Mouse (Mus musculus) layer of hippocampus, adult 2 months (tissue): ENCODE data around the gene Top3a. TPM values are rescaled to one million over a fixed set of nuclear protein-coding genes. Genes with fewer than 3 reads are reported as not detected.

Source experiments
- DNase-seq, 2 experiments: peaks; one replicate each; pipeline ENCODE4 v3.0.0; 2022; ENCODE audit warnings: low spot score in 2 of 2
- H3K27ac ChIP-seq: fragments of 200-600 bp; 2 replicates; pipeline ENCODE4 v1.8.1; 2022
- H3K4me3 ChIP-seq: fragments of 200-600 bp; 2 replicates; pipeline ENCODE4 v1.8.1; 2022; ENCODE audit warnings: mild to moderate bottlenecking
- CTCF ChIP-seq: fragments of 200-600 bp; conservative IDR thresholded peaks from 2 replicates; pipeline ENCODE4 v1.8.1; 2022; ENCODE audit warnings: antibody characterized with exemption, mild to moderate bottlenecking, moderate library complexity
- microRNA-seq, 2 experiments: library from miRNA; unstranded; fragments of <30 nt; microRNA quantifications; one replicate each; pipeline ENCODE4 v1.2.0; 2021
- total RNA-seq, 2 experiments: library from RNA; stranded (reverse); gene quantifications; 2 replicates each; pipeline ENCODE4 v1.2.3; 2021

Top3a gene
- total RNA-seq, 2 experiments from 2014 or later, result 6.6 to 8.5 TPM

DNA sequence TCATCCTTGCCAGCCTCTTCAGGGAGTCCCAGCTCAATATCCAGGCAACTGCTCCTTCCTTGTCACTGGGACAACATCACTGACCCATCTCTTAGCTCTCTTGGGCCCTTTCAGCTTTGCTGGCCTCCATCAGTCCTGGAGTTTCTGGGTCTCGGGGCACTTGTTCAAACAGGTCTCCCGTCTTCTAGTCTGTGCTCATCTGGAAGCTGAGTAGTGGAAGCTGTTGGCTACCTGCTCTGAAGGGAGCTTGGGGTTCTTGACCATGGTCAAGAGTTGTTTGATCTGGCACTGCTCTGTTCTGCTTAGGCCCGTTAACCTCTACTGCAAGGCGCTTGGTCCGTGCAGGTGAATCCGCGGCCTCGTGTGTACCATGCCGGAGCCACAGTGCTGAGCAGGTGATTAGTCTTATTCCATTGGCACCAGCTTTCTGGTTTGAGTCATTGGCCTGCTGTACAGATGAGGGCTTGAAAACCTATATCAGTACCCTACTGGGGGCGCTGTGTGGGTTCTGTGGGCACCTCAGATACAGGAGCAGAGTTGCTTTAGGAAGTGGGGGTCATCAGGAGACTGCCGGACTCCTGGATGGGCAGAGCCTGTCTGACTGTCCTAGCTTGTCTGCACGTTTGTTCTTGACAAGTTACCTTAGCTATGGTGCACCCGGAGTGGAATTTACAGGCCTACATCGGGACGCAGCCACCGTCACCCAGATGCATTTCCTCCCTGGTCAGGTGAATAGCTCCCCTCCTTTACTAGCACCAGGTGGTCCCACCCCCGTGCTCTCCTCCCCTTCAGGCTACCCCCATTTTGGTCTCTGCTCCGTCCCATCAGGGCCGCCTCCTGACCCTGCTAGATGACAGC, 72.9 kb downstream of the Top3a start:
- no peak for DNase-seq
- Histone ChIP-seq H3K4me3 (no peak overlapping the region), H3K27ac (peak overlapping the region; percentile 83)
- TF ChIP-seq CTCF, result no peak

GRCm38 (mm10) chr11:60703131-60703530, 74.0 kb downstream of the Top3a start:
- peak; percentile 70 to 76 for DNase-seq
- Histone ChIP-seq H3K27ac (peak overlapping the region; percentile 83), H3K4me3 (no peak overlapping the region)

DNA sequence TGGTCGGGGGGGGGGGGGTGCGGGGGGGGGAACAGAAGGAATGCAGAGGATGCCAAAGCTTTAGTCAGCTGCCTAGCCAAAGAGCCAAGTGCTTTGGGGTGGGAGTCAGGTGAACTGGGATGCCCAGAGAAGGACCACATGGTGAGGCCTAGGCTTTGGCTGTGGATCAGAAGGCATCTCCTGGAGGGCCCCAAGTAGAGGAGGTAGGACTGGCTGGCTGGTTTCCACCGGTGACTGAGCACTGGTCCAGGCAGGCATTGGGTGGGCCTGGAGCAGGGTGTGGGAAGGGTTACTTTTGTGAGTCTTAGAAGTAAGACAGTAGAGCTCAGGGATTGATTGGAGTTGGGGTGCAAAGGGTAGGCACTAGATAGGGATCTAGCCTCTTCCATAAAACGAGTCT, 75.6 kb downstream of the Top3a start:
- TF ChIP-seq CTCF, result no peak
- H3K27ac ChIP-seq, result peak overlapping the region; percentile 79; the same call in 1 of the 2 replicates
- no peak overlapping the region for H3K4me3 ChIP-seq
- DNase-seq, result no peak

More at GRCm38 (mm10) chr11:60703131-60703530, 74.0 kb downstream of the Top3a start:
- TF ChIP-seq CTCF, result peak; percentile 75

GRCm38 (mm10) chr11:60700320-60701185, 76.6 kb downstream of the Top3a start:
- no peak for DNase-seq
- Histone ChIP-seq H3K27ac (peak overlapping the region; percentile 97), H3K4me3 (peak overlapping the region; percentile 91)
- no peak for TF ChIP-seq CTCF

- DNase-seq, result peak; percentile 76 to 81
- Histone ChIP-seq H3K27ac (peak within 1 kb of the TSS; percentile 97), H3K4me3 (peak within 1 kb of the TSS; percentile 91)
- no peak for TF ChIP-seq CTCF
Observed at GRCm38 (mm10) chr11:60699524-60700075, 77.6 kb downstream of the Top3a start, which contains the start of gene Llgl1. Gene Llgl1, plus strand, starts transcription at chr11:60699723.

DNA sequence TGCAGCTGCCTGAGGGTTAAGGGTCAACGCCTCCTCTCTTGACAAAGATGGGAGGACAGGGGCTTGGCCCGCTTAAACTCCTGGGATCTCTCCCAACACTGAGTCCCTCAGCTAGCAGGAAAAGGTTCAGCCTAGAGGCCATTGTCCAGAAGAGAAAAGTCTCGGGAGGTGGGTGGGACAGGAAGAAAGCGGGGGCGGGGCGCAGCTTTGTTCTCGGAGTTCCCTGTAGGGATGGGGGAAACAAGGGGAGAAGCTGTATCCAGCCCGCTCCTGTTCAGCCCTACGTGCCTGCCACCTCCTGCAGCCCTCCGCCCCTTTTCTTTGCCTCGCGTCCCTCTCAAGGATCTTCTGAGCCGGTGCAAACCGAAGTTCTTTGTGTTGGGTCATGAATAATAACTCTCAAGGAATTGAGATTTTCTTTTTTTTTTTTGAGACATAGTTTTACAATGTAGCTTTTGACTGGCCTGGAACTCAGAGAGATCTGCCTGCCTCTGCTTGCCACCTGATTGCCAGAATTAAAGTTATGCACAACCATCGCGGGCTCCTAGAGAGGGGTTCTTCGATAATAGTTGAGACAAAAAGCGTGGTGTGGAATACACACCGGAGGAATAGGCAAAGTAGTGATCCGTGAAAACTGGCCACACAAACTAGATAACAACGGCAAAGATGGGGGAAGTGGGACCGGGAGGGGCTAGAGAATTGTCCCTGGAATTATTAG, 78.2 kb downstream of the Top3a start:
- no peak; the same call in 1 of the 2 replicates for TF ChIP-seq CTCF
- Histone ChIP-seq H3K27ac (peak overlapping the region; percentile 97), H3K4me3 (peak overlapping the region; percentile 91)
- peak in 1 of 2 experiments; percentile 31 for DNase-seq

GRCm38 (mm10) chr11:60697561-60697960, 79.6 kb downstream of the Top3a start:
- Histone ChIP-seq H3K27ac (no peak overlapping the region), H3K4me3 (no peak overlapping the region)
- no peak for DNase-seq
- TF ChIP-seq CTCF, result peak; percentile 77

GRCm38 (mm10) chr11:60696165-60696564, 81.0 kb downstream of the Top3a start:
- Histone ChIP-seq H3K27ac (no peak overlapping the region), H3K4me3 (no peak overlapping the region)
- TF ChIP-seq CTCF, result no peak; the same call in 1 of the 2 replicates
- no peak for DNase-seq

Small RNA genes lying within 50 kb of the gene (microRNA-seq; reads per million reads assigned to microRNA genes)
- 0.96 to 1.3 reads per million in 2 experiments for gene Mir5100

Other genes with a start within 250 kb of the Top3a start
- 10 to 100 TPM; 52.0 to 56.6 TPM for gene Alkbh5, start 241.0 kb downstream of the Top3a start, total RNA-seq
- 10 to 100 TPM; 43.0 to 43.3 TPM for gene Llgl1, start 77.6 kb downstream of the Top3a start, total RNA-seq
- gene Flii, start 50.1 kb downstream of the Top3a start, total RNA-seq, result 10 to 100 TPM; 59.5 to 68.2 TPM
- 10 to 100 TPM; 21.2 to 25.0 TPM for gene Mief2, start 49.0 kb downstream of the Top3a start, total RNA-seq
- 10 to 100 TPM; 32.3 to 34.3 TPM for gene Smcr8, start 159 bp upstream of the Top3a start, total RNA-seq
- gene Shmt1, start 34.4 kb upstream of the Top3a start, total RNA-seq, result 1 to 10 TPM; 8.6 to 9.6 TPM
- gene Dhrs7b, start 53.3 kb upstream of the Top3a start, total RNA-seq, result 10 to 100 TPM; 28.3 to 29.4 TPM
- 10 to 100 TPM; 26.8 to 29.1 TPM for gene Tmem11, start 101.9 kb upstream of the Top3a start, total RNA-seq
- gene Natd1, start 137.4 kb upstream of the Top3a start, total RNA-seq, result 10 to 100 TPM; 10.6 TPM
- 10 to 100 TPM; 13.1 to 15.2 TPM for gene Map2k3, start 154.7 kb upstream of the Top3a start, total RNA-seq
- gene Kcnj12, start 245.2 kb upstream of the Top3a start, total RNA-seq, result 1 to 10 TPM; 5.2 to 7.4 TPM